Mouse (Mus musculus) layer of hippocampus, postnatal 36 days (tissue): ENCODE measurements at regions not wholly inside any gene's neighbourhood (a gene's known extent, or its start where the extent isn't known, plus 50 kb on each side); places are given as distances from the start of the nearest gene placed in this dataset.
A peak's percentile ranks its signal among the peaks of the same experiment; 100 is the strongest.

ENCODE experiments used
- DNase-seq, 2 experiments: peaks; one replicate each; pipeline ENCODE4 v3.0.0; 2022

DNA sequence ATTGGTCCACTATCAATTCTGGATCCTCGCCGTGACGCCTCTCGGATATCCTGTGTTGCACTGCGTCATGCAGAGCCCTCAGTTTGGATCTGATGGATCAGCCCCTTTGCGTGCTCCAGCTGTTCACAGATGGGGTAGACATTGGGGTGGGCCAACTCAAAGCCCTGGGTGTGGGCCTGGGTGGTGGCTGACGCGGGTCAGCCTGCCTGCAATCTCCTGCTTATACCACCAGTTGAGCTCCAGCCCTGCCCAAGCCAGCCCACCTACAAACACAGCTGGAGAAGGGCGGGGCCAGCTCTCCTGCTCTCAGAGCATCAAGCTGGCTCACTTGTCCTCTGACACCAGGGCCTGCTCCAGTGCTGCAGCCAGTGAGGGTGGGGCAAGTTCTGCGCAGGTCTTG, 73.1 kb downstream of the Rps15a start:
- no peak for DNase-seq

DNA sequence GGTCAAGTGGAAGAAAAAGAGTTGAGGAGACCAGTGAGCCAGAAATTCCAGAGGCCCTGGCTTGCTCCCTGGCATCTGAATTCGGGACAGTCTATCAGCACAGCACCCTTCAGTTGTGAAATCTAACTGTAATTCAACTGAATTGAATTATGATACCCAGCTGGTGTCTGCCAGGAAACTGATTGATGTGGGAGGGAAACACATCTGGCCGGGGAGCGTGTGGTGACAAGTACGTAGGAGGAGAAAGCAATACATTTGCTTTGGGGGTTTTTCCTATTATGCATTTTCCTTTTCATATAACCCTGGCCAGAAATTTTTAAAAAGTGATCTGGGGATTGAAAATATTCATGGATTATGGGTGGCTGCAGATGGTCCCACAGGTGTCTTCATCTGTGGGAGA, 76.1 kb downstream of the Rps15a start:
- no peak for DNase-seq

DNA sequence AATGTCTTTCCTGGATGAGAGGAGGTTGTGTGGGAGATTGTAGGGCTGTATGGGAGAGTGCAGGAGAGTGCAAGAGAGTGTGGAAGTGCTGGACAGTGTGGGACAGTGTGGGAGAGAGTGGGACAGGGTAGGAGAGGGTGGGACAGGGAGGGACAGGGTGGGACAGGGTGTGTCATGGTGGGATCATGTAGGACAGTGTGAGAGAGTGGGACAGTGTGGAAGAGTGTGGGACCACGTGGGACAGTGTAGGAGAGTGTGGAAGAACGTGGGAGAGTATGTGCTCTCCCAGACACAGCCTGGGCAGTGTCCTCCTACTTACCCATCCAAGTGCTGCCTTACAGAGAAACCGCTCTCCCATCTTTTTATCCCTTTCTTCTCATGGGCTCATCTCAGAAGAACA, 78.9 kb downstream of the Rps15a start:
- no peak for DNase-seq

DNA sequence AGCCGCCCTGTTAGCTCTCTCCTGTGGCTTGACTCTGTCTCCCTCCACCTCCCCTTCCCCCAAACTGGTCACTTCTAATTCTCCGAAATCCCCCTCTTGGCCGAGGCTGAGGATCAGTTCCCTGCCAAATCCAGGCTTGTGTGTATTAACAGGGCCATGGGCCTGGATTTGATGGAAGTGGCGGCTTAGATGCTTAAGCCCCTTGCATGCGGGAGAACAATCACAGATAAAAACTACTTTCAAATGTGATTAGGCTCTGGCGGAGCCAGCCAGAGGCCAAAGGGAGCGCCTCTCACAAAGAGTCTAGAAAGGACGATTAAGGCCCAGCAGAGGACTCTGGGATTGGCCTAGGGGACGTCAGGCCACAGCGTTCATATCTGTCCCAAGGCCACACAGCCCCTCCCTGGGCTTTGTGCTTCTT, 89.9 kb downstream of the Rps15a start:
- DNase-seq = no peak

DNA sequence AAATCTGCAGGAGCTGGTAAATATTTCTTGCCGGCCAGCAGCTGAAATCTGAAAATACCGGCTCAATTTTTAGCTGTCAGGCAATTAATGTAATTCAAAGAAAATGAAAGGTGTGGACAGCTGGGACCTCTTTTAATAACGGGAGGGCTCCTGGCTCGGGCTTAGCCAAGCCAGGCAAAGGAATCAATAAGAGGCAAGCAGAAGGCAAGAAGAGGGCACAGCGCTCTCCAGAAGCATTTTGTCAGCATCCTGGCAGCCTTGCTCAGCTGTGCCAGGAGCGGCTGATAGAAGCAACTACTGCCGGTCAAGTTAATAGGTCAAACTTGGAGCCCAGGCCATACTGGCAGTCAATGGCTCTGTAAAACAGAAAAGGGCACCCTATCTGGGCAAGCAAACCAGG, 111.4 kb downstream of the Rps15a start:
- DNase-seq = no peak

DNA sequence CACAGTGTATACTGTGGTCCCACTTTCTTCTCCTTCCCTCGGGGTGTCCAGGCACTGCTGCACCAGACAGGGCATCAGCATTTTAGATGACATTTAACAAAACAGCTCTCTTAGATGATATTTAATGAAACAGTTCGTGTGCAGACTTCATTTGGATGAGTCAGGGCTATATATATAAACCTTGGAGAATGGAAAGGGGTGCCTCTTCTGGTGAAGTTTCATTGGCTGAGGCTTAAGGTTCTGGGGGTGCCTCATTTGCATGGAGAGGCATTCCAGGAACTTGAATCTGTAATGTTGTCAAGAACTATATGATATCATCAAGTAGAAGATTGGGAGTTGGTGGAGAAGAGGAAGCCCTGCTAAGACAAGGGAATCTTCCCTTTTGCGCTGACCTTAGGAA, 114.1 kb downstream of the Rps15a start:
- peak in 1 of 2 experiments; percentile 4 for DNase-seq

DNA sequence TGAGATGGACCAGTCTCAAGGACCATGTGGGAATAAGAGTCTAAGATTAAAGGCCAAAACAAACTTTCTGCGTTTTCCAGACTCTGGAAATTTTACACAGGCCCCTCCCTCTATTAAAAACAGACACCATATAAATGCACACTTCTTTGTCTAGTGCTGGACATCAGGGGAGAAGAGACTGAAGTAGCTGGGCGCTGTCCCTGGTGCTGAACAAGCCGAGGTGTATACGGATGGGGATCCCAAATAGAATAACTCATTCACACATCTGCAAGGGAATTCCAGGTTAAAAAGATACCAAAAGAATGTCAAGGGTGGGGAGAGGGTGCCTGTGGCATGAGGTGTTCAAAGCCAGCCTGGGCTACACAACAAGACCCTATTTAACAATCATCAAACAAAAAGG, 114.9 kb downstream of the Rps15a start:
- no peak for DNase-seq

DNA sequence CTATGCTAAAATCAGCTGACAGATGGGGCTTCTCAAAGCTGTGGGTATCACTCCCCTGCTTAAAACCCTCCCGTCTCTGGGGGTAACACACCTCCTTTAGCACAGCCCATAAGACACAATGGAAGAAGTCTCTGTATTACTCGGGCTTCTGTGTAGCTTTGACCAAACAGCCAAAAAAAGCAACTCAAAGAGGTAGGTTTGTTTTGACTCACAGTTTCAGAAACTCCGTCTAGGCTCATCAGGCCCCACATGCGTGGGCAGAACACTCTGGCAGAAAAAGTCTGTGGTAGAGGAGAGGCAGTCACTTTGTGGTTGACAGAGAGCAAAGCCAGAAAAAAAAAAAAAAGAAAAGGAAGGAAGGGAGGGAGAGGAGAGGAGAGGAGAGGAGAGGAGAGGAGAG, 133.8 kb downstream of the Rps15a start:
- no peak for DNase-seq

DNA sequence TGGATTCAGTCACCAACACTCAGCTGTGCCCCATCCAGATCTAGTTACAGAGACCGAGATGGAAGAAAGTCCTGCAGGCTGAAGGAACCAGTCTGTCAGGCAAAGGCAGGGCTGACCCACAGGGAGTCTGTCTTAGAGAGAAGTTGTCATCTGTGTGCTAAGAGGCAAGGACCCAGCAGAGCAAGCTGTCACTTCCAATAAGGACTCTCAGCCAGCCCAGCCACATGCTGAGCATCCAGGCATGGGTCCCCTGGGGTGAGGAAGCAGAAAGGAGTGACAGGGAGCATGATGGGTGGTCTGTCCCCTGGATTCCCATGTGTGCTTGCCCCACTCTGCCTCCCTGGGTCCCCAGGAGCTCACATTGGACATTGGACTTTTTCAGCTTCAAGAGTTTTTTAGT, 144.8 kb downstream of the Rps15a start:
- no peak for DNase-seq

DNA sequence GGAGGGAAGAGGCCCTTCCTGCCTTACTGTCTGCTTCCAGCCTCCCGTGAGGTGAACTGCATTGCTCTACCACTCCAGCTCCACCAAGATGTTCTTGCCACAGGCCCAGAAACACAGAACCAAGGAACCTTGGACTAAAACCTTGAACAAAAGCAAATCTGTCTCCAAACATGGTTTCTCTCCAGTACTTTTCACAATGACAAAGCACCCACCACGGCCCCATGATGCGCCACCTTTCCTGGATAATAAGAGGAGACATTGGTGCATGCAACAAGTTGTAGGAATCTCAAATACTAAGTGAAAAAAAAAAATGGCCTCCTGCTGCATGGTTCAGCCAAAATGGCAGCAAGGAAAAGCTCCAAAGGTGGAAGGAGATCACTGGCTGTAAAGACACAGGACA, 172.6 kb downstream of the Rps15a start:
- no peak for DNase-seq

DNA sequence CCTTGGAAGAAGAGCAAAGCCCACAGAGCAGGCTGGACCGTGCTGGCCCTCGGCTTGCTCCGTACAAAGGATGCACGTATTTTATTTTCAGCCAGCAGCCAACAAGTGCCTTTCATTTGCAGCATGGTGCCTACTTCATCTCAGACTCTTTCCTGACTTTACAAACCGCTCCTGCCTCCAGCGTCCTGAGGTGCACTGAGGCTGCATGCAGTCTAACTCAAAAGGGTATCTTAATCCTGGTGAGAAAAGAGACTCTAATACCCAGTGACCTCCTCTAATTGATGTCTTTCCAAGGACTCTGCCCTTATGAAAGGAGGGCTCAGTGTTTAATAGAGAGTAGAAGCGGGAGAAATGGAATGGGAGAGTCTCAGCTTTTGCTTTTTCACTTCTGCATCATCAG, 176.4 kb downstream of the Rps15a start:
- no peak for DNase-seq

DNA sequence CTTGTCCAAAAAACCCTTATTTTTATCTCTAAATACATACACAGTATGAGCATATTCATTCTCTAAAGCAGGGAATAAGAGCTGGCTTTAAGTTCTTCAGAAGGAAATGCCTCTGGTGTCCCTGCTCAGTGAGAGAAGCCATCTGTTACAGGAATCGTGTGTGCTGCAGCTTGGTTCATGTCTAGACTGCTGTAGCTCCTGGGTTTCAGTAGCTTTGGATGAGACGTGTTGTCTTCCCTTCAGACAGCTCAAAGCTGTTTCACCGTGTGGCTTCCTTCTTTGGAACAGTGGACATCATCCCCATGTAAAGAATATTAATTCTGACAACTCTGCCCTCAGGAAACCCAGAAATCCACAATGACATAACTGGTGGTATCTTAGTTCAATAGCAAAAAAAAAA, 181.1 kb downstream of the Rps15a start:
- DNase-seq = peak in 1 of 2 experiments; percentile 20

DNA sequence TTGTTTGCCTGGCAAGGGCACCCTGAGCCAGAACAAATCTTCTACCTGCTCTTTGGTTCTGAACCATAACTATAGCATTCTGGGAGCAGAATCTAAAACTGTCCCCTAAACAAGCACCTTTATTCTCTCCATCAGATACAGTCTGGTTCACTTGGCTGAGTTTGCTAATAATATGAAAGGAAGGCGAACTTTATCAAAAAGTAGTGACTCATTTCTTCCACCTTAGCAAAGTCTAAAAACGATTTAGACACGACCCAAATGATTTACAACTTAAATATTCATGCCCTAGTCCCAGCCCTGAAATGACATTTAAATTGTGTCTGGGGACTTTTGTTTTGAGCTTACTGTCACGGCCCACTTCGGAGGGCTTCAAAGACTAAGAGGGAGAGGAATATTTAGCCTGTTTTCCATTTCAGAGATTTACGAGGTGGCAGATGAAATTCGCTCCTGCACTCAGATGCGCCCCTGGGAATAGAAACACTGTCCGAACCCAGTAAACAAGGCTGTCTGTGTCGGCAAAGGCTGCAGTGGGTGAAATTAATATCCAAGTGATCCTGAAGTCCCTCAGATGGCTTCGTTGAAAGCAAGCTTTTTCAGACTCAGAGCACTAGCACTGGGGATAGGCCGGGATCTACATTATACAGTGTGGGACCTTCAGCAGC, 184.6 kb downstream of the Rps15a start:
- DNase-seq = no peak

DNA sequence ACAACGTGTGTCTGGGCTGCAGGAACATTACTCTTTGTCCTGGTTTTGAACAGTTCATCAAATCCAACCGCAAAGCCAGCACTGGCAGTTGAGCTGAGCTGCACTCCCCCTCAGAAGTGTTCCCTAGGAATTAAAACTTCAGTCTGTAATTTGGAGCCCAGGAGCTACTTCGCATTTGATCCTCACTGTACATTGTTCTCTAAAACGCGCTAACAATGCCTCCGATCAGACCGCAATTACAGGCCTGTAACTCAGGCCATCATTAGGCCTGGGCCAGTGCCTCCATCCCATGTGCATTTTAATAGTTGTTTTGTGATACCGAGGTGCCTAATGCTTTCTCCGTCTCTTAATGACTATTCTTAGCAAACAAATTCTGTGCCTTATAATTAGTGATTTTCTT, 185.6 kb downstream of the Rps15a start:
- no peak for DNase-seq

DNA sequence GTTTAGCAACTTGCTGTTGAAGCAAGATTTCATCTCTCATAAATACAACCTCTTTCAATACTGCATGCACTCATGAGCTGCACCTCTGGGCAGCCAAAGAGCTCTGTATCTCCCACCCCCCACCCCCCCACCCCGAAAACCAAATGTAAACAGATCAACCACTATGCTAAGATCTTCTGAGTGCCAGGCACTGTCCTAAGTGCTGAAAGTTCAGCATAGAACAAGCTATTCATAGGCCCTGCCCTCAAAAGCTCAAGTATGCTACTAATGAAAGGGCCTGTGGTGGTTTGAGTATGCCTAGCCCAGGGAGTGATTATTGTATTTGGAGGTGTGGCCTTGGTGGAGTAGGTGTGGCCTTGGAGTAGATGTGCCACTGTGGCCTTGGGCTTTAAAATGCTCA, 189.6 kb downstream of the Rps15a start:
- DNase-seq = no peak

DNA sequence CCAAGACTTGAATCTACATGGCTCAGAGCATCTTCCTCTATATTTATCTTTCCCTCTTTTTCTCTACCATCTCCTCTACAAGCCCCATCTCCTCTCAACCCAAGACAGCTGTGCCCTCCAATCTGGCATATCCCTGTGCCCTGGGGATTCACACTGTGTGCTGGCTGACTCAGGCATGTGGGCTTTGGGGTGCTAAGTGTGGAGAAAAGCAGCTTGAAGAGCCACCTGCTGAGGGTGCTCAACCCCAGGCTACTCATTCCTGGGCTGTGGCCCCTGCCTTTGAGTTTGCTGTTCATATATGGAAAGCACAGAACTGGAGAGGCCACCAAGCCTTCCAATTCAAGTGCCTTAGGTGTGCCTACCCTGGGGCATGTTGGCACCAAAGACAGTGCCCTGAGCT, 193.7 kb downstream of the Rps15a start:
- peak; percentile 21 to 25 for DNase-seq

DNA sequence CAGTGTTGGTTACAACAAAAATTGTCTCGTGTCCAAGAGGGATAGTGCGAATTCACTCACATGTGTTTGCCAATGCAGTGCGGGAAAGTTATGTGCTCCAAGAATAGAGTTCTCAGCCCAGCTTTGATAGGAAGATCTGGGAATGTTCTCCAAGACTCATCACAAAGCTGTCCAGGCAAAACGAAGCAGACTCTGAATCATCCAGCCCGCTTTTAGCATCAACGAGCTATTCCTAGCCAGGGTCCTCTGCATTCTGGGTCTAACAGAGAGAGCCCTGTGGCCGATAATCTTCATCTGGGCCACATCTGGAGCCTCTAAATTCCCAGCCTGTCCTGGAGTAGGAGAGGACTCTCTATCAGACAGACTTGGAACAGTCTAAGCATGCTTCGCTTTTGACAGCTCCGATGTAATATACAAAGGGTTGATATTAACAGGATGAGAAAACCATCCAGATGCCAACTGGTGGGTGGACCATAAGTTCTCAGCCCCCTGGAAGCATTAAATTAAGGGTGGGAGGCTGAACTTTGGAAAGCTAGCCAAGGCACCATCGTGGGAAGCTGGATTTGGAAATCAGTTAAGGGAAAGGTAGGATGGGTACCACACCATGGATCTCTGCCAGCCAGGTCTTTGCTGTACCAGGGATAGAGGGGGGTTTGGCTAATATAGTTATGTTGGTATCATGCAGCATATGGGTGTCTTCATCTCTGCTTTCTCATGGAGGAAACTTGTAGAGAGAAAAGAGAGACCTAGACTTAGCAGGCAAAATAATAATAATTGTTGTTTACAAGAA, 197.6 kb downstream of the Rps15a start:
- peak; percentile 12 to 25 for DNase-seq

DNA sequence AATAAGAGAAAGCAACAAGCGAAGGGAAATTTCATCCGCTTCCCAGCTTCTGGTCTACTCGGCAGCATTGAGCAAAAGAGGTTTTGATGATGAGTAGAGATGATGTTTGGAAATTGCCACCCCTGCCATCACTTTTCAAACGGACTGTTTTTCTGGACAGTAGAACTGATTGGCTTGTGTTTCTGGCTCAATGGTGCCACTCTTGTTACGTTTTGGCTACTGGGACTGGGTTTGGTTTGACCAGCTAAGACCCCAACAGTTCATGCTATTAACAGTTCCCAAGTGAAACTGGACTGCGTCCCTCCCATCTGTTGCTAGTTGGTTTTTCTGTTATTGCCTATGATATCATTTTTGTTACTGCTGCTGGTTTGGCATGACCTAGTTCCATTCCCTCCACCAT, 199.1 kb downstream of the Rps15a start:
- DNase-seq = no peak

DNA sequence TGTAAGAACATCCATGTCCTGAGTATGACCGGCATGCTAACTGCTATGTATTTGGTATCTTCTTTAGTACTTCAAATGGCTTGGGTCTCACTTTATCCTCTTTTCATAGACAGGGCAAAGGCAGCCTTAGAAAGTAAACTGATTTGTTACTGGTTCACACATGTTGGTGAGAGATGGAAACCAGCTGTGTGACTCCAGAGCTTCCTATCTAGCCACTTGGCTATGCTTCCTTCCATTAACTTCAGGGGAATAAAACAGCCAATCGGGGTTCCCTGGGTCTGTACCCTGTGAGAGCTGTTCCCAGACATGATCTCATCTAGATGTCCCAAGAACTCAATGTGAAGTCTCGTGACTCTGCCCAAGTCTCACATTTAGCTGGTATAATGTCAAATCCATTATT, 203.5 kb downstream of the Rps15a start:
- no peak for DNase-seq

DNA sequence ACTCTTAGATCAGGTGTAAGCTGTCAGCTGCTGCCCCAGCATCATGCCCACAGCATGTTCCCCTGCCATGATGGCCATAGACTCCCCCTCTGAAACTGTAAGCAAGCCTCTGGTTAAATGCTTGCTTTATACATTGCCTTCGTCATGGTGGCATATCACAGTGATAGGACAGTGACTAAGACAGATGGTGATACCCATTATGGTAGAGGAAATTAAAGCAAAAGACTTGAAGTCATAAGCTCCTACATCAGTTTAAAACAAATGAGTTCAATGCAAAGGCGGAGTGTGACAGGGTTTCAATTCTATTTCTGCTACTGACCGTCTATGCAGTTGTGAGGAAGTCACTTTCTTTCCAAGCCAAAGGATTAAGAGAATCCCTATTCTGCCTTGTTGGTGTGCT, 204.9 kb downstream of the Rps15a start:
- no peak for DNase-seq

DNA sequence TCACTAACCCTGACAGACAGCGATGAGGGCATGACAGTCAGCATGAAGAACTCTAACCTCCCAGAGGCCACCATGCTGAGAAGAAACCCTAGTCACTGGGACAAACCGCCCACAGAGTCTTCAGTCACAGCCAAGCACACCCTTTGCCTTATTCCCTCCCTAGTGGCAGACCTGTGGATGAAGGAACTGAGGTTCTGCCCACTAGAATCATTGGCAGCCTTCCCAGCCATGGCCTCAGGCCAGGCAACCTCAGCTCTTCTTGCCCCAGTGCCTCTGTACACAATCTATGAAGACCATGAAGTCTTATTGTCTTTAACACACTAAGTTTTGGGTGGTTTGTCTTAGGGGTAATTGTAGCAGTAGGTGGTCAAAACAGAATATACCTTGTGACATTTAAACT, 219.5 kb downstream of the Rps15a start:
- no peak for DNase-seq

DNA sequence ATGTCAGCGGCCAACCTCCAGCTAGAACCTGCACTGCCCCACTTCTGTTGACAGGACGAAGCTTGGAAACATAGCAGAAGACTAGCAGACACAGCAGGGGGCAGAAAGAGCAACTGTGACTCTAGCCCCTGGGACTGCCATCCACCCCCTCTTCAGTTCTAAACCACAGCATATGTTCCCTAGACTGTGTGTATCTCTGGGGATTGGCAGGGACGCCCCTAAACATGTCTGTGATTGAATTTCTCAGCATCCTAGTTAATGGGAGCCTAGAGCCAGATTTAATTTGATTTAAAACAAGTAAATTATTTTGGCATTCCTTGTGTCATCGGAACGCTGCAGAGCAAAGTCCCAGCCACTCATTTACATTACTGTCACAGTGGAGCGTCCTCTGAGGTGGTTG, 228.7 kb downstream of the Rps15a start:
- DNase-seq = peak in 1 of 2 experiments; percentile 16

DNA sequence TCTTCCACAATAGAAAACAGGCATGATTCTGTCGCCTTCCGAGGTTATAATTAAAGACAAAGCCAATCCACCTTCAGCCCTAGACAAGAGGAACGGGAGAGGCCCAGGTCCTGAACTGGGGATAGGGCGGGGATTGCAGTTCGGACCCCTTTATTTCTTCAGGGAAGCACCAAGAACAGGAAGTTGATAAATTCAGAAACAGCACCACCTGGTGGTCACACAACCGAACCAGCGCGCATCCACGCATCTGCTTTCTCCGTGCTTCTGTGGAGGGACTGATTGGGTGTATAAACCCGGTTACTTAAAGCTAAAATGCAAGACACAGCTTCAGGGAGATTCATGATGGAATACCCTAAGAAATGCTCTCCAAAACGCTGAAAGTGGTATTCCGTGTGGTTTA, 233.2 kb downstream of the Rps15a start:
- peak; percentile 77 to 82 for DNase-seq

DNA sequence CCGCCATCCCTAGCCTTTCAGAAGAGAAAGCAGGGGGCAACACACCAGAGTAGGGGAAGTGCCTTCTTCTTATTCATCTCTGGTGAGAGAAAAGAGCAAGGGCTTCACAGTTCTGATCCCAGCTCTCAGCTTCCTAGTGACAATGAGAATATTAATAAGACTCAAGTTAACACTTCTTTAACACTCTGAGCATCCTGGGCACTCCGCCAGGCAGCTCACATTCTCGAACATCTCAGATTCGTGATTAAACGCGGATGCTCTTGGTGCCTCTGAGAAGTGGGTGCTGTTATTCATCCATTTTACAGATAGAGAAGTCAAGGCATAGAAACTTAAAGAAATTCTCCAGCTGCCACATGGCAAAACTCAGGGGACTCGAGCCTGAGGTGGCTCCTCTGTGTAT, 237.1 kb downstream of the Rps15a start:
- DNase-seq = no peak
